Mouse (Mus musculus): ENCODE results near the gene Ext2. TPM values are rescaled to one million over a fixed set of nuclear protein-coding genes. Genes with fewer than 3 reads are reported as not detected.
A peak's percentile ranks its signal among the peaks of the same experiment; 100 is the strongest.

The Ext2 gene
- polyA plus RNA-seq, 1 experiment from 2014 or later, result 122 TPM

GRCm38 (mm10) chr2:93772765-93773085 lies 49.6 kb downstream of the Ext2 start:
- Histone ChIP-seq H3K27ac (peak overlapping the region; percentile 62), H3K27me3 (0 out of 2 replicates have a peak, but pooled peaks cover 4% of the 10 kb centered on the region), H3K4me2 (no peak overlapping the region), H3K4me3 (replicated peaks) (no peak overlapping the region), H3K36me3 (peaks cover 7% of the 10 kb centered on the region; the same call in 1 of the 2 replicates), H3K9ac (no peak overlapping the region), H3K4me1 (peaks cover 44% of the 10 kb centered on the region), H3K9me3 (replicated peaks) (no peaks in the 10 kb centered on the region)
- ATAC-seq (replicated peaks; ENCODE audit: low FRiP score), result no peak
- WGBS, result 37% methylated on average over 4 of the region's 4 CpGs

- no peak overlapping the region for H3K4me3 ChIP-seq (replicated peaks)
- peak overlapping the region; percentile 62 for H3K27ac ChIP-seq
- WGBS, result 33% methylated on average over 16 of the region's 16 CpGs
- 0 out of 2 replicates have a peak, but pooled peaks cover 4% of the 10 kb centered on the region for H3K27me3 ChIP-seq
- H3K4me1 ChIP-seq, result peaks cover 44% of the 10 kb centered on the region
- ATAC-seq (replicated peaks; ENCODE audit: low FRiP score), result peak; percentile 43; the same call in 1 of the 2 replicates
- no peak overlapping the region for H3K4me2 ChIP-seq
- peaks cover 7% of the 10 kb centered on the region; the same call in 1 of the 2 replicates for H3K36me3 ChIP-seq
- no peaks in the 10 kb centered on the region for H3K9me3 ChIP-seq (replicated peaks)
- no peak overlapping the region for H3K9ac ChIP-seq
Observed at GRCm38 (mm10) chr2:93772054-93772764, 50.2 kb downstream of the Ext2 start.

- Histone ChIP-seq H3K4me3 (replicated peaks) (no peak overlapping the region), H3K9me3 (replicated peaks) (no peaks in the 10 kb centered on the region), H3K27me3 (0 out of 2 replicates have a peak, but pooled peaks cover 4% of the 10 kb centered on the region), H3K4me2 (no peak overlapping the region), H3K4me1 (peaks cover 33% of the 10 kb centered on the region), H3K9ac (no peak overlapping the region), H3K27ac (no peak overlapping the region), H3K36me3 (peaks cover 11% of the 10 kb centered on the region; the same call in 1 of the 2 replicates)
- 77% methylated on average over 4 of the region's 4 CpGs for WGBS
- no peak for ATAC-seq (replicated peaks; ENCODE audit: low FRiP score)
Observed at GRCm38 (mm10) chr2:93770895-93771294, 51.5 kb downstream of the Ext2 start.

- H3K36me3 ChIP-seq, result peaks cover 11% of the 10 kb centered on the region; the same call in 1 of the 2 replicates
- 88% methylated on average over 6 of the region's 6 CpGs for WGBS
- H3K9ac ChIP-seq, result no peak overlapping the region
- no peak overlapping the region for H3K4me3 ChIP-seq (replicated peaks)
- peaks cover 33% of the 10 kb centered on the region for H3K4me1 ChIP-seq
- no peaks in the 10 kb centered on the region for H3K9me3 ChIP-seq (replicated peaks)
- no peak overlapping the region for H3K27ac ChIP-seq
- no peak for ATAC-seq (replicated peaks; ENCODE audit: low FRiP score)
- no peak overlapping the region for H3K4me2 ChIP-seq
- H3K27me3 ChIP-seq, result 0 out of 2 replicates have a peak, but pooled peaks cover 4% of the 10 kb centered on the region
Observed at GRCm38 (mm10) chr2:93769875-93770274, 52.5 kb downstream of the Ext2 start.

- peaks cover 29% of the 10 kb centered on the region for H3K36me3 ChIP-seq
- peaks cover 14% of the 10 kb centered on the region; the same call in 1 of the 2 replicates for H3K4me1 ChIP-seq
- no peak for ATAC-seq (replicated peaks; ENCODE audit: low FRiP score)
- no peak overlapping the region for H3K4me3 ChIP-seq (replicated peaks)
- no peak overlapping the region for H3K27ac ChIP-seq
- no peak overlapping the region for H3K9ac ChIP-seq
- H3K4me2 ChIP-seq, result no peak overlapping the region
- WGBS, result 83% methylated on average over 5 of the region's 5 CpGs
- H3K9me3 ChIP-seq (replicated peaks), result no peaks in the 10 kb centered on the region
- H3K27me3 ChIP-seq, result no peaks in the 10 kb centered on the region
Observed at GRCm38 (mm10) chr2:93765721-93766120, 56.6 kb downstream of the Ext2 start.

GRCm38 (mm10) chr2:93764211-93764610 lies 58.2 kb downstream of the Ext2 start:
- ATAC-seq (replicated peaks; ENCODE audit: low FRiP score), result no peak
- H3K27ac ChIP-seq, result no peak overlapping the region

DNA sequence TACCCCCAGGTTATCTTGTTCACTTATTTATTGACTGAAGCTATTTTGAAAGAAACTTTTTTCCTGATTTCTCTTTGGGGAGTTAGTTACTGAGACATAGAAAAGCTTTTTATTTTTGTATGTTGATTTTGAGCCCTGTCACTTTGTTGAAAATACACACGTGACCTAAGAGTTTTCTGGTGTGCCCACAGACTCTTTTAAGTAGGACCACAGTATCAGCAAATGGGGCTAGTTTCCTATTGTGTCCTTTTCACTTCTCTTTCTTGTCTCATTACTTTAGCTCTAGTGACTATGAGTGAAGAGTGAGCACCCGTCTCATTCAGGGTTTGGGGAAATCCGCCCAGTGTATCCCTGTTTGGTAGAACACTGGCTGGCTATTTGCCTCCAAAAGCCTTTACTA lies 62.0 kb downstream of the Ext2 start:
- ATAC-seq (replicated peaks; ENCODE audit: low FRiP score), result no peak
- Histone ChIP-seq H3K27ac (no peak overlapping the region), H3K4me2 (no peak overlapping the region), H3K4me3 (replicated peaks) (no peak overlapping the region), H3K4me1 (peaks cover 8% of the 10 kb centered on the region; the same call in 1 of the 2 replicates), H3K9ac (no peak overlapping the region), H3K9me3 (replicated peaks) (no peaks in the 10 kb centered on the region), H3K27me3 (no peaks in the 10 kb centered on the region), H3K36me3 (peaks cover 24% of the 10 kb centered on the region)
- WGBS, result 94% methylated on average over 3 of the region's 3 CpGs

More at GRCm38 (mm10) chr2:93764211-93764610, 58.2 kb downstream of the Ext2 start:
- Histone ChIP-seq H3K4me3 (replicated peaks) (no peak overlapping the region), H3K4me1 (peaks cover 14% of the 10 kb centered on the region; the same call in 1 of the 2 replicates), H3K9me3 (replicated peaks) (no peaks in the 10 kb centered on the region), H3K4me2 (no peak overlapping the region), H3K27me3 (no peaks in the 10 kb centered on the region), H3K9ac (no peak overlapping the region), H3K36me3 (peaks cover 35% of the 10 kb centered on the region)
- WGBS, result 87% methylated on average over 3 of the region's 3 CpGs

DNA sequence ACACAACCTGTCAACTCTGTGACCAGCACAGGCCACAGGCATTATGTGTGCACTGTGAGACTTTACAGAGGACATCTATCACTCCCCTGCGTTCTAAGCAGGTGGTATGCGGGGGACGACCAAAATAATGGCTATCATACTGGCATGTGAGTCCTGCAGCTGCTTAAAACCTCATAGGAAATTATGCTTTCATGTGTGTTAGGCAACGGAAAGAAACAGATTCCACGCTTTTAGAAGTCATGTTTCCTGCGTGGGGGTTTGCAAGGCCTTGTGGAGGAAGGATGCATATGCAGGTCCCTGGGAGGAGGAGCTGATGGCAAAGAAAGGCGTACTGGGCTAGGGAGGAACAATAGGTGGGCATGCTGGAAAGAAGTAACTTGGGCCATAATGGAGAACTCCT lies 63.2 kb downstream of the Ext2 start:
- 40% methylated on average over 7 of the region's 7 CpGs for WGBS
- Histone ChIP-seq H3K9me3 (replicated peaks) (no peaks in the 10 kb centered on the region), H3K36me3 (peaks cover 24% of the 10 kb centered on the region), H3K4me1 (0 out of 2 replicates have a peak, but pooled peaks cover 6% of the 10 kb centered on the region), H3K4me2 (no peak overlapping the region), H3K9ac (no peak overlapping the region), H3K4me3 (replicated peaks) (no peak overlapping the region), H3K27me3 (no peaks in the 10 kb centered on the region), H3K27ac (no peak overlapping the region)
- ATAC-seq (replicated peaks; ENCODE audit: low FRiP score), result no peak

- no peak overlapping the region for H3K4me3 ChIP-seq (replicated peaks)
- H3K36me3 ChIP-seq, result peaks cover 24% of the 10 kb centered on the region
- 0 out of 2 replicates have a peak, but pooled peaks cover 5% of the 10 kb centered on the region for H3K4me1 ChIP-seq
- no peaks in the 10 kb centered on the region for H3K9me3 ChIP-seq (replicated peaks)
- WGBS, result 54% methylated on average over 6 of the region's 6 CpGs
- H3K27ac ChIP-seq, result no peak overlapping the region
- H3K9ac ChIP-seq, result no peak overlapping the region
- H3K4me2 ChIP-seq, result no peak overlapping the region
- ATAC-seq (replicated peaks; ENCODE audit: low FRiP score), result no peak
- no peaks in the 10 kb centered on the region for H3K27me3 ChIP-seq
Observed at GRCm38 (mm10) chr2:93758298-93758697, 64.1 kb downstream of the Ext2 start.

- 0 out of 2 replicates have a peak, but pooled peaks cover 4% of the 10 kb centered on the region for H3K4me1 ChIP-seq
- no peak overlapping the region for H3K9ac ChIP-seq
- H3K9me3 ChIP-seq (replicated peaks), result no peaks in the 10 kb centered on the region
- H3K27me3 ChIP-seq, result no peaks in the 10 kb centered on the region
- H3K4me3 ChIP-seq (replicated peaks), result no peak overlapping the region
- no peaks in the 10 kb centered on the region for H3K36me3 ChIP-seq
- no peak overlapping the region for H3K27ac ChIP-seq
- H3K4me2 ChIP-seq, result no peak overlapping the region
- WGBS, result 83% methylated on average over 2 of the region's 2 CpGs
- no peak for ATAC-seq (replicated peaks; ENCODE audit: low FRiP score)
Observed at GRCm38 (mm10) chr2:93754366-93754765, 68.0 kb downstream of the Ext2 start.

DNA sequence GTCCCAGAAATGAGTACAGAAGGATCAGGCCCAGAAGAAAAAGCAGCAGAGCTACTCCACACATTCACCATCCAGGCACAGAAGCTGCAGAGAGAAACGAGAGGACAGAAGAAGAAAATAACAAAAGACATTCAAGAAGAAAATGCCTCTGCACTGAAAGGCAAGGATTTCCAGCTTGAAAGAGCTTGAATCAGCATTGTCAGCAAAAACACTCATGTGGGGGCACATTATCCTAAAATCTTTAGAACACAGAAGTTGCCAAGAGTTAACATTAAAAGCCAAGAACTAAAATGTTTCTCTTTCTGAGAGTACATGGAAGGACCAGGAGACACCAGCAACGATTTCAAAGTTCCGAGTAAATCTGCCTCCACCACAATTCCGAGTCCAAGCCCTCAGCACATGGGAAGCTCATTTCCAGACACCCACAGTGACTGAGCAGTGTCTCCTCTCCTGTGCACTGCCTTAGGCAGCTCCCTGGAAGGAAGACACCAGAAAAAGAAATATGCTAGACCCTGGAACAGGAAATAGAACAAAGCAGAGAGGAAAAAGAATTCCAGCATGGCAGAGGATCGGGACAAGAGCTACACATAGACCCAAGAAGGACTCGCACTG lies 69.1 kb downstream of the Ext2 start:
- H3K4me2 ChIP-seq, result no peak overlapping the region
- ATAC-seq (replicated peaks; ENCODE audit: low FRiP score), result no peak
- WGBS, result 76% methylated on average over 6 of the region's 6 CpGs
- H3K4me3 ChIP-seq (replicated peaks), result no peak overlapping the region
- no peaks in the 10 kb centered on the region for H3K36me3 ChIP-seq
- H3K27me3 ChIP-seq, result no peaks in the 10 kb centered on the region
- H3K9ac ChIP-seq, result no peak overlapping the region
- H3K4me1 ChIP-seq, result 0 out of 2 replicates have a peak, but pooled peaks cover 3% of the 10 kb centered on the region
- H3K9me3 ChIP-seq (replicated peaks), result no peaks in the 10 kb centered on the region
- H3K27ac ChIP-seq, result no peak overlapping the region

DNA sequence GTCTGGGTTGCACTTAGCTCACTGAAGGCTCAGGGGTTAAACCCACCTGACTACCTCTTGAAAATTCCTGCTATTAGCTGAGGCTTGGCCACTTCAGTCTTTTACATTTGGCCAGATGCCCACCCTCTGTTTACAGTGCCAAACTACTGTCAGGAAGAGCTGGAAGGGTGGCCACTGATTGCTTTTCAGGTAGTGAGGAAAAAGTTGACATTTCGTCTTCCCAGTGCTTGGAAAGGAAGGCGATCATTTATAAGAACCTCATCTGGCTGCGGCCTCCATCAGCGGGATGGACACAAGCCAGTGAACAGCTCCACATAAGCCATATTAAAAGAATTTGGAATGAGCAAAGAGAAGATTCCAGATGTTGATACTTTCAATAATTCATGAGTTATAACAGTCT lies 72.7 kb downstream of the Ext2 start:
- Histone ChIP-seq H3K4me3 (replicated peaks) (no peak overlapping the region), H3K9me3 (replicated peaks) (no peaks in the 10 kb centered on the region), H3K4me1 (peaks cover 12% of the 10 kb centered on the region), H3K36me3 (no peaks in the 10 kb centered on the region), H3K9ac (no peak overlapping the region), H3K27ac (no peak overlapping the region), H3K4me2 (no peak overlapping the region), H3K27me3 (no peaks in the 10 kb centered on the region)
- no peak for ATAC-seq (replicated peaks; ENCODE audit: low FRiP score)
- 81% methylated on average over 4 of the region's 4 CpGs for WGBS

Measured in kidney, embryonic 15.5 days (tissue).